Mouse (Mus musculus): ENCODE results near the gene Jund. TPM values are rescaled to one million over a fixed set of nuclear protein-coding genes. Genes with fewer than 3 reads are reported as not detected.
A peak's percentile ranks its signal among the peaks of the same experiment; 100 is the strongest.

The Jund gene
- total and polyA plus RNA-seq, 3 experiments = 16.5 to 18.8 TPM; not detected in 1

- Histone ChIP-seq H3K9me3 (replicated peaks; ENCODE audit: insufficient read depth, low read length) (no peaks in the 10 kb centered on the region), H3K4me3 (ENCODE audit: control insufficient read depth in 1 of 2, insufficient read depth in 1 of 2, low read depth in 2 of 2, low read length in 2 of 2) (peak within 1 kb of the TSS; percentile 75 to 99), H3K4me1 (ENCODE audit: control insufficient read depth in 1 of 2, insufficient read depth in 2 of 2, low read length in 2 of 2) (peaks cover 4 to 13% of the 10 kb centered on the region in 2 experiments), H3K9ac (ENCODE audit: control insufficient read depth, low read depth, low read length, poor library complexity, severe bottlenecking) (peak within 1 kb of the TSS; percentile 83), H3K79me2 (ENCODE audit: control insufficient read depth, insufficient read depth, low read length, poor library complexity) (no peaks in the 10 kb centered on the region), H3K36me3 (ENCODE audit: control insufficient read depth in 1 of 2, insufficient read depth in 2 of 2, low read length in 2 of 2) (0 out of 4 replicates have a peak, but pooled peaks cover 0 to 2% of the 10 kb centered on the region in 2 experiments), H3K27me3 (ENCODE audit: control insufficient read depth in 1 of 2, insufficient read depth in 2 of 2, low read length in 2 of 2) (no peaks in the 10 kb centered on the region), H3K27ac (ENCODE audit: control insufficient read depth, low read depth, low read length) (0 out of 2 replicates have a peak within 1 kb of the TSS, but pooled peaks have one; percentile 16)
- DNase-seq (ENCODE audit: low read depth, low spot score) = peak; percentile 67
- TF ChIP-seq EP300 (IDR thresholded peaks at IDR 0.05; ENCODE audit: low read depth in 1 of 2, low read length in 2 of 2) (no peak), ELF1 (IDR thresholded peaks at IDR 0.05; ENCODE audit: low read depth, low read length) (no peak), ETS1 (IDR thresholded peaks at IDR 0.05; ENCODE audit: low read depth, low read length) (no peak), ZKSCAN1 (IDR thresholded peaks at IDR 0.05; ENCODE audit: low read depth, low read length) (no peak), CTCF (IDR thresholded peaks at IDR 0.05 in 2 of 3, conservative IDR thresholded peaks at IDR 0.05 in 1 of 3; ENCODE audit: control insufficient read depth in 1 of 3, insufficient read depth in 1 of 3, low read depth in 2 of 3, low read length in 3 of 3, poor library complexity in 1 of 3, severe bottlenecking in 1 of 3) (no peak), USF1 (IDR thresholded peaks at IDR 0.05; ENCODE audit: low read depth, low read length) (no peak)
These were observed 38.5 kb upstream of the Jund start, which contains the start of gene Pgpep1 for GRCm38 (mm10) chr8:70660273-70660725. Gene Pgpep1, minus strand, starts transcription at chr8:70660388.

DNA sequence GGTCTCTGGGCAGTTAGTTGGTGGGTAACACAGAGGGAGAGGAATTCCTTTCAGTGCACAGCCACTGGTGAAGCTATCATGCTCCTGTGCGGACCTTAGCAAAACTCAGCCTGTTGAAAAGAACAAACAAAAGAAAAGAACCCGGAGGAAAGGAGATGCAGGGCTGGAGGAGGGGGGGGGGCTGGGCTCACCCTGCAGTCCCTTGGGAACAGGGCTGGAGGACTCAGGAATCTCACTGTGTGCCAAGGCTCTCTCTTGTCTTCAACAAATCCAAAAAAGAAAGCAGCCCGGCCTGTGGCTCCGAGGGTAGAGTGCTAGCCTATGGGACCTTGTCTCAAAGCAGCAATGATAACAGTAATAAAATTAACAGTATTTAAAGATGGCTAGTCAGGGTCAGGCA is 35.1 kb upstream of the Jund start:
- DNase-seq (ENCODE audit: low read depth, low spot score) = no peak
- Histone ChIP-seq H3K36me3 (ENCODE audit: control insufficient read depth in 1 of 2, insufficient read depth in 2 of 2, low read length in 2 of 2) (0 out of 4 replicates have a peak, but pooled peaks cover 0 to 2% of the 10 kb centered on the region in 2 experiments), H3K9ac (ENCODE audit: control insufficient read depth, low read depth, low read length, poor library complexity, severe bottlenecking) (no peak overlapping the region), H3K27ac (ENCODE audit: control insufficient read depth, low read depth, low read length) (no peak overlapping the region), H3K79me2 (ENCODE audit: control insufficient read depth, insufficient read depth, low read length, poor library complexity) (no peaks in the 10 kb centered on the region), H3K27me3 (ENCODE audit: control insufficient read depth in 1 of 2, insufficient read depth in 2 of 2, low read length in 2 of 2) (no peaks in the 10 kb centered on the region), H3K9me3 (replicated peaks; ENCODE audit: insufficient read depth, low read length) (no peaks in the 10 kb centered on the region), H3K4me3 (ENCODE audit: control insufficient read depth in 1 of 2, insufficient read depth in 1 of 2, low read depth in 2 of 2, low read length in 2 of 2) (no peak overlapping the region), H3K4me1 (ENCODE audit: control insufficient read depth in 1 of 2, insufficient read depth in 2 of 2, low read length in 2 of 2) (peaks cover under 1 to 9% of the 10 kb centered on the region in 2 experiments)
- TF ChIP-seq ZMIZ1 (IDR thresholded peaks at IDR 0.05; ENCODE audit: low read depth, low read length) (no peak), MAFK (IDR thresholded peaks at IDR 0.05; ENCODE audit: borderline replicate concordance, low read depth, low read length) (no peak), NRF1 (IDR thresholded peaks at IDR 0.05; ENCODE audit: insufficient read depth, low read depth, low read length, poor library complexity, severe bottlenecking) (no peak), UBTF (IDR thresholded peaks at IDR 0.05; ENCODE audit: borderline replicate concordance, insufficient read depth, low read depth, low read length) (no peak), E2F4 (IDR thresholded peaks at IDR 0.05; ENCODE audit: borderline replicate concordance, low read depth, low read length) (no peak), KAT2A (conservative IDR thresholded peaks at IDR 0.05; ENCODE audit: low read depth, low read length) (no peak), ZKSCAN1 (IDR thresholded peaks at IDR 0.05; ENCODE audit: low read depth, low read length) (no peak), MEF2A (IDR thresholded peaks at IDR 0.05; ENCODE audit: extremely low read depth, insufficient replicate concordance, low read depth, low read length, poor library complexity, severe bottlenecking) (no peak), USF1 (IDR thresholded peaks at IDR 0.05; ENCODE audit: low read depth, low read length) (no peak), TBP (IDR thresholded peaks at IDR 0.05; ENCODE audit: low read depth, low read length) (no peak), EP300 (IDR thresholded peaks at IDR 0.05; ENCODE audit: low read depth in 1 of 2, low read length in 2 of 2) (no peak), MAZ (IDR thresholded peaks at IDR 0.05; ENCODE audit: low read depth, low read length) (no peak)

All from MEL (cell line).